Mouse (Mus musculus) spleen, postnatal 14 days (tissue): Measurements from ENCODE around the gene Vegfa.
A peak's percentile ranks its signal among the peaks of the same experiment; 100 is the strongest.

ENCODE experiments used
- DNase-seq, 2 experiments: peaks; one replicate each; pipeline ENCODE4 v3.0.0; 2021 to 2022; ENCODE audit warnings: low spot score in 2 of 2

Gene Vegfa

DNA sequence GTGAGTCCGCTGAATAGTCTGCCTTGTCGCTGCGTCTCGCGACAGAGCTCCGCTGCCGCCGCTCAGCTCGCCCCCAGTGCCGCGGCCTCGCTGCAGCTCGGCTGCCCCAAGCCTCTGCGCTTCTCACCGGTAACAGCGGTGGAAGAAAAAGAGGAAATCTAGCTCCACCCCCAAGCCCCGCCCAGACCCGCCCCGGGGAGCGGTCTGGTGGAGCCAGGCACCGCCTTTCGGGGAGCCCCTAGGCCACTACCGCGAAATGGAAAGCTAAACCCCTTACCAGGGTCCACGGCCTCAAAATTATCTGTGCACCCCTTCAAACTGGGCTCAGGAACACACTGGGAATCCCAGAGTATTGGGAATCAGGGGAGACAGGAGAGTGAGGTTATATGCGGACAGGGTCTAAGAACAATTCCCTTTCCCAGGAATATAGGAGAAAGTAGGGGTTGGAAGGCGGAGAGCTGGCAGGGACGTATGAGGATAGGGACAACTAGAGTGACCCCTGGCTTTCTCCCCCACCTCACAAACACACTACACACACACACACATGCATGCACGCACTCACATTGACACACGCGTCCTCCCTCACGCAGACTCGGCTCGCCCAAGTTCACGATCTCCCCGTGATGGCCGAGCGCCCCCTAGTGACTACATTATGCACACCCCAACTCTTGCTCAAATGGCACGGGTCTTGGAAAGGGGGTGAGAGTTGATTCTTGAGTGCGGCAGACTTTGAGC is at the start of gene Vegfa:
Gene Vegfa (minus strand): TSS at position 113 of the 735 bp plus-strand sequence.
- peak; percentile 72 to 87 for DNase-seq

DNA sequence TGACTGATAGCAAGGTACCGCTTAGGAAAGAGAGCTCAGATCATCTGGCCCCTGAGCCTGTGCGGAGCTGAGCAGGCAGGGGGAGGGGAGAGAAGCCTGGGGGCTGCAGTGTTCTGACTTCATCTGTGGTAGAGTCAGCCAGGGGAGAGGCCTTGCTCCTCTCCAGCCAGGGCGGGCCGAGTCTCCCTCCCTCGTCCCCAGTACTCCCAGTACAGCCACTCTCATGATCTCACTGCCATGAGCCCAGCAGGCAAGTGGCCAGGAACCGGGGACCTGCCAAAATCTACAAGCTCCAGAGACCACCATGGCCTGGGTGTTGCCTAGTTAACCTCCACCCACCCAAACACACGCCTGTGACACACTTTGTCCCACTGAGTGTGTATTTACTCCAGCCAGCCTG is 49.5 kb upstream of the Vegfa start:
- DNase-seq = no peak

DNA sequence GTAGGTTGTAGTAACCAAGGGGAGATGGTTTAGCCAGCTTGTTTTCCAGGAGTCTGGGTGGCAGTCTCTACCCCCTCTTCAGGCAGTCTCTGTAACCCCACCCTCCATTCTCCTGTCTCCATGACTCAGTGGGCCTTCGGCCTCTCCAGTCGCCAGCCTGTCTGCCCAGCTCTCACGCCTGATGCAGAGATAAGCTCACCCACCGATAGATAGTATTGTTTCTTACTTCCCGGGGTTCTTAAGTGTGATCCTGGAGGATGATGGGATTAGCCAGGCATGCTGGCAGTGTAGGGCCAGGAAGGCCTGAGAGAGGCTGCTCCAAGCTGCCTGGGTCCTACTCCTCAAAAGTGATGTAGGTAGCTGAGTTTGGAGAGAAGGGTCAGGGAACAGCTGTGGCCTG is 48.9 kb upstream of the Vegfa start:
- no peak for DNase-seq

DNA sequence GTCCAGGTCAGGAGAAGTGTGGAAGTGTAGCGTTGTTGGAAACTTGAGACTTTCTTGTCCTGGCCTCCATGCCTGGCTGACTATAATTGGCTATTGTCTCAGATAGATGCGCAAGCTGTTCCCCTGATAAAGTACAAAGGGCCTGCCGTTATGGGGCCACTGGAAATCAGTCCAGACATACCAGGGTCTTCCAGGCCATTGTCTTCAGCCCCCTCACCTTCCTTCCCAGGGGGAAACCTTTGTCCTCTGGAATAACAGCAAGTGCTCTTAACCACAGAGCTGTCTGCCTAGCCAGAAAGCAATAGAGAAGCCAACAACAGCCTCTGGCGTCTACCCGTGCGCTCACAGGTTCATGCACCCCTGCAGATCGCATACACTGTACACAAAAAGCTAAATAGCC is 48.2 kb upstream of the Vegfa start:
- no peak for DNase-seq

DNA sequence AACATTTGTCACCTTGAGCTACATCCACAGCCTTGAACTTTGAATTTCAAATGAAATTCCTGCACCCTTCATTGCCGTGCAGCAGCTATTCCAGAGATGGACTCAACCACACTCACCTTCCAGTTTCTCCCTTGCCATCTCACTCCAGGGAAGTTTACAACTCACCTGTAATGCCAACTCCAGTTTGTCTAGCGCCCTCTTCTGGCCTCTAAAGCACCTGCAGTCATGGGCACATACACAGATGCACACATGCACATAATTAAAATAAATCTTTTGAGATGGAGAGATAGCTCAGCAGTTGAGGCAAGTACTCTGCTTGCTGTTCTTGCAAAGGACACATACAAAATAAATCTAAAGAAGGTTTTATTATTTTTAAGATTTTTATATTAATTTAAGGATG is 46.9 kb upstream of the Vegfa start:
- no peak for DNase-seq

DNA sequence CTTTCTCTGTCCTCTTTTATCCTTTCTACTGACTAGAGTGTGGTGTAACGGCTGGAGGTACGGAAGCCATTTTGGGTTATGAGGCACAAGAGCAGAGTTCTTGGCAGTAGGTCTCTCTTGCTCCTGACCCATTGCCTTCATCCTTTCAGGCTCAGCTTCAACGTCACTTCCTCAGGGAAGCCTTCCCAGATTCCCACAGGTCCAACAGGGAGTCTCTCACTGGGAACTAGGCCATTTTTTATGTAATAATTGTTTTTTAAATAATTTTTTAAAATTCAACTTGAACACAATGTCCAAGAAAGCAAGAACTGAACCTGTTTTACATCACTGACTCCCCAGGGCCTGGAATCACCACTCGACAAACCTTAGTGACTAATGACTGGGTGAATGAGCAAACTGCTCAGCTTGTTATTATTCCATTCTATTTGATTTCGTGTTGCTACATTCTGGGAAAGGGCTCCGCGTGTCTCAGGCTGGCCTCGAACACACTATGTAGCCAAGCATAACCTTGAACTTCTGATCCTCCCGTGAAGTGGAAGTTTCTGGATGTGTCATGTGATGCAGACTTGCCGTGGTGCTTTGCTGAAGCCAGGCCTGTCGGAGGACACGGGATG is 45.9 kb upstream of the Vegfa start:
- DNase-seq = no peak

DNA sequence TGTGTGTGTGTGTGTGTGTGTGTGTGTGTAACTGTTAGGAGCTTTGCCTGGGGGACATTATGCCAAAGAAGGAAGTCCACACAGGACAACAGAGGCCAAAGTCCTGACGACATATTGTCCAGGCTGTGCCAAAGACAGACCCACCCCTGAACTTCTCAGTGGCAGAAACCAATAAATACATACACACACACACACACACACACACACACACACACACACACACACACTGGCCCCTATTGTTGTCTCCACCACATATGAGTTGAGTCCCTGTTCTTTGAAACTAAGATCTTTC is 44.0 kb upstream of the Vegfa start:
- no peak for DNase-seq

DNA sequence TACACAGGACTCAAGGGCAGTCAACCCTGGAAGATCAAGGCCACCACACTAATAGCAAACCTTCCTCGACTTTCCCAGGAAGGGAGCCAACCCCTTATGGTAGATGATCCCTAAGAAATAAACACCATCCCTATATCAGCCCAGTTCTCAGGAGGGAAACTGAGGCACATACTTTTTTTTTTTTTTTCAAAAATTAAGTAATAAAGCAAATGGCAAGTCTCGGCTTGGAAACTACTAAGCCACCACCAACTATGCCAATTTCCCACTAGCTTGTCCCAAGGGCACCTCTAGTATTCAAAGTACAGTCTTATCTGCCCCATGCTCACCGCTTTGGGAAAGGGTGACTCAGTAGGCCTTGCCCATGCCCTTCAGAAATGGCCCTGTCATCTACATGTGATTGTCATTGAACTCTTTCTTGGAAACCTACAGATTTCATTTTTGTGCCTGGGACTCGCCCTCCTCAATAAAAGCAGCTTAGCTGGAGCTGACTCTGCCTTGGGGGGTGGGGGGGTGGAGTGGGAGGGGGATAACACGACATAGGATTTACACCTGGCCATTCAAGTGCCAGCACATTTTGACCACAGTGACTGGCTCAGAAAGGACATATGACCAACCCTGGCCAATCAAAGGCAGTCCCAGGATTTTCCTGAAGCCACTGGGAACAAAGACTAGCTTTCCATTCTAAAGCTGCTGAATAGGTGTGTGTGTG is 43.5 kb upstream of the Vegfa start:
- DNase-seq = no peak

DNA sequence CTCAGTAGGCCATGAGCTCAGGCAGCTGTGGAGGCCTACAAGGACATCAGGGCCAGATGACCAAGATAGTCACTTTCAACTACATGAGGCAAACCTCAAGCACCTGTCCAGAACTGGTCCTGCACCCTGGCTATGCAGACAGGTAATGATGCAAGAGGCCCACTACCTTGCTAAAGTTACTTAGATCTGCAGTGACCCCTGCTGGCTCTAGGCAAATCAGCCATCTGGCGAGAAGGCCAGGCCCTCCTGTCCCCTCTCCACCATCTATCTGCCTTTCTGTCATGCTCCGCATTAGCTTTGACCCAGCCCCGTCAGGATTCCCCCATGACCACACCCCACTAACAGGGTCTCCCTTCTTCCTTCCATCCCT is 42.9 kb upstream of the Vegfa start:
- DNase-seq = peak; percentile 19 to 49

DNA sequence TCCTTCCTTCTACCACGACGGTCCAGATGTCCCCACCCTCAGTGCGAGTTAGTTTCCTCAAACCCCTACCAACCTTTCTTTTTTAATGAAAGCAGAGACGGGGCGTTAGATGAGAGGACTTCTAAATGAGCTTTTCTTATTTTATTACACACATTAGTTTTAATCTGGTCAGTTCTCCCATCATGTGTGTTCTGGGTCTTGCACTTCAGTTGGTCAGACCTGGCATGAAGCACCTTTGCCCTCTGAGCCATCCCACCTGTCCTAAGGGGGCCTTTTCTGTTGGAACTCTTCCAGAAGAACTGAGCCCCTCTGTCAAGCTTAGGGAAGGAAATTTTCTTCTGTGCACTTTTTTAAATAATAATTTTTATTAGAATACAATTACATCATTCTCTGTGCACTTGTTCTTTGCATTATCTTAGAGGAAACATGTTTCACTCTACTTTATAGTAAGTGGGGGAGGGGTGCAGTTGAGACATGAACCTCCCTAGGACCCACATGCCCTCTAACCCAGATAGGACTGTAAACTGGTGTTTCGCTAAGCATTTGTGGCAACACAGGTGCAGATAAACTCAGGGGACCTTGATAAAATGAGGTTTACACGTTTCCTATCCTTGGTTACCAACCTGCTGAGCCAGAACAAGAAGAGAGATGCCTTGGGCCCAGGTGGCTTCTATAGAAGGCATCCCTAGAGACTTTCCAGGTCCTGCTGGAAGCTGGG is 42.4 kb upstream of the Vegfa start:
- no peak for DNase-seq

DNA sequence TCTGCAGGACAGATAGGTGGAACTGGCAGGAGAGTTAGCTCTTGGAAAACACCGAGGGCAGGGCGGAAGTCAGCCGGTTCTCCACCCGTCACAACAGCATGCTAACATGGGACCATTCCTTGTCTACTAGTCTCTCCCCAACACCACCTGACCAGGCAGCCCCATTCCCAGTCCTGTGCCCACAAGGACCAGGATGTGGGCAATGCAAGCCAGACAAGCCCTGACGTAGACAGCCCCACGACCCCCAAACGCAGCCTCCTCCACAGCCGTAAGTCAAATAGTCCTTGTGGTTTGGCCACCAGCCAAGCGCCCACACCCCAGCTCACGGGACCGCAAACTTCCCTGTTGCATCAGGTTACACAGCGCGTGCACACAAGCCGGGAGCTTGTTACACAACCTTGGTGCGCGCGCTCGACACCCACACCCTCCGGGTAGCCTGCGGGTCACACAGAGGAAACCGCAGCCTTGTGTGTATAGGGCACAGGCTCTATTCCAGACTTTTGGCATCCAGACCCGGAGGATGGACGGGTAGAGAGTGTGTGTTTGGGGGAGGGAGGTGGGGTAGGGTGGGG is 41.6 kb upstream of the Vegfa start:
- peak; percentile 67 to 71 for DNase-seq

DNA sequence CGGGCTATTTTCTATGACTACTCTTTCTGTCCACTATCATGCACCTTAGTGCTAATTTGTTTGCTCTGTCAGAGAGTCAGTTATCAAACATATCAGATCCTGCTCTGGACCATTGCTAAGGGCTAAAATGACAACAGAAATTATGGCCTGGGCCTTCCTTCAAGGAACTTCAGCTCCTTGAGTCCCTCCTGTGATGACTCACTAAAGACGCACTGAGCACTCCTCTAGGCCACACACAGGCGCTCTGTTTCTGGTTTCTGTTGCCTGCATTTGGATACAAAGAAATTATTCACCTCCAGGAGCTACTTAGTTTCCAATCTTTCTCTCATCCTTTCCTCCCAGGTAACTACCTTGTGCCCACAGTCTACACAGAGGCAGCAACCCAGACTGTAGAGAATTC is 39.4 kb upstream of the Vegfa start:
- DNase-seq = no peak

DNA sequence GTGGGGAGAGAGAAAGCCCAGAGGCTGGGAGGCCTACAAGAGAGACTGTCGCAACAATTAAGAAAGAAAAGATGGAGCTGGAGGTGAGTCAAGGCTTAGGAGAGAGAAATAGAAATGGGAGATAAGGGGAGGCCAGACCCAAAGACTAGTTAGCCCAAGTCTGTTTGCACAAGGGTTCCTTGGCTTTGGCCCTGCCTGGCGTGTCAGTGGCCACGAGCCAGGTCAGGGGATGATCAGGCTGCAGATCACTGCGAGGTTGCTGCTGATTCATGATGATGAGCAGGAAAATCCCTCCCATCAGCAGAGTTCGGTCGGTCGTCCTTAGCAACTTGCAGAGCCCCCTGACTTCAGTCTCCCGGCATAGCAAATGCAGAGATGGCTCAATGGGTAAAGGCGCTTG is 37.9 kb upstream of the Vegfa start:
- DNase-seq = no peak

DNA sequence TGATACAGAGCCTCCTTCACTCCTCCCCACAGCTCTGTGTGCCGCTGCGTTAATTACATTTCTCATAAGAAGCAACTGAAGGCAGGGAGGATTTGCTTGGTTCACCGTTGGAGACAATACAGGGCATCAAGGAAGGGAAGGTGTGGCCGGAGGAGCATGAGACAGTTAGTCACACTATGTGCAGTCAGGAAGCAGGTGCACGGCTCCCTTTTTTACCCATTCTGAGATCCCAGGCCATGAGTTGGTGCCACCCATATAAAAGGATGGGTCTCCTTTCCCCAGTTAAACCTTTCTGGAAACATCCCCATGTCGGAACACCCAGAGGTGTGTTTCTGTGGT is 31.8 kb upstream of the Vegfa start:
- no peak for DNase-seq

DNA sequence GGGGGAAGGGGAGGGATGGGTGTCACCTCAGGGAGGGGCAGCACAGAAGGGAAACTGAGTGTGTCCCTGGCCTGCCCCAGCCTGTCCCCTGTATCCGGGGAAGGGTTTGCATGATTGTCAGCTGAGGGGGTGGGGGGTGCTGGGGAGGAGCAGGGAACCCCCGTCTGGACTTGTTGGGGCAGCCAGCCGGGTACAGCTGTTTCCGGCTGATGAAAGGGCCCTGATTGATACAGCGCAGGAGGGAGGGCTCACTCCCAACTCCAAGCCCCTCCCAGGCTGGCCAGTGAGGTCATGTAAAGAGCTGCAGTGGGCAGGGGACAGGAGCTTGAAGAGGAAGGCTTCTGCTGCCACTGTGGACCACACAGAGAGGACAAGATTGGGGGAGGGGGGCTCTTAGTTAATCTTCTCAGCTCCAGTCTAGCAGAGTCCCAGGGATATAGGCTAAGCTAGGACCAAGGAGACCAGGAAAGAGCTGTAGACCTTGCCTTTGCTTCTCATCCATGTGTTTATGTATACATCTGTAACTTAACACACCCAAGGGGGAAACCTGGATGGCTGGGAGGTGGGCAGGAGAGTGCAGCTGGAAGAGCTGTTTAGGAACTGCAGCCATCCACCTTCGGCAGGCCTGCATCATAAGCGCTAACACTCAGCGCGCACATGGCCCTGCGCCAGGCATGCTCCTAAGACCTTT is 31.3 kb upstream of the Vegfa start:
- DNase-seq = no peak

DNA sequence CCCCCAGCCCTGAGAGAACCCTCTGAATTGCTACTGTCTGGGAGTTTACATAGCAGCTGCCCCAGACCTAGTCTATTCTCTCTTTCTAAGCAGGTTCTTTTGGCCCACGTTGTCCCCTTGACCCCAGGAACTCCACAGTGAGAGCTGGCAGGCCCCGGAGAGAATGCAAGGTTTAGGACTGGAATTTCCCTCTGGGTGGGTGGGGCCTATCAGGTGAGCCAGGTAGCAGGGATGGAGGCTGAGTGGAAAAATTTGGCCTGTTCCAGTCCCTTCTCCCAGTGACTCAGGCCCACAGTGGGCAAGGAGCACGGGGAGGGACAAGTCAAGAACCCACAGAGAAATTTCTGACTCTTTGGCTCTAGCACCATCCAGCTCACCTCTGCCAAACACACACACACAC is 28.1 kb upstream of the Vegfa start:
- DNase-seq = no peak

DNA sequence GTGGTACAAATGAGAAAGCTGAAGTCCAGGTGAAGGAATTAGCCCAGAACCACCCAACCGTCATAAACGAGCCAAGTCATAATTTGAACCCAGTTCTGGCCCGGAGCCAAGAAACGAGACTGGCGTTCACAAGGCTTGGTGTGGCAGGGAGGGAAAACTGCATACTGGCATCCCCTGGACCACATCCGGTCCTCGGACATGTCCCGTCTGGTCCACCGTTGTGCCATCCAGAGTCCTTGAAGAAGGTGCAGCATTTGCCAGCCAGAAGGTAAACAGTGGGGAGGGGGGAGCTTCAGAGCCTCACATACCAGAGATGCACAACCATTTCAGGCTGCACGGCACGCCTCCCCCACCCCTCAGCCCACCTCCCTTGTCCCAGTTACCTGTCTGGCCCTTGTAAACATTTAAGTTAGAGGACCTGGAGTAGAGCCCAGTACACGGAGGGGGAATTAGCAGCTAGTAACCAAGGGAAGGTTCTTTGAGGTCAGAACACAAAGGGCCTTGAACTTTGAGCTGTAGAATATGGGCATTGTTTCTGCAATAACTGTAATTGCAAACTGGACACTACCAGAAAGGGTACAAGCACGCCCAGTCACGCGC is 27.2 kb upstream of the Vegfa start:
- DNase-seq = no peak

DNA sequence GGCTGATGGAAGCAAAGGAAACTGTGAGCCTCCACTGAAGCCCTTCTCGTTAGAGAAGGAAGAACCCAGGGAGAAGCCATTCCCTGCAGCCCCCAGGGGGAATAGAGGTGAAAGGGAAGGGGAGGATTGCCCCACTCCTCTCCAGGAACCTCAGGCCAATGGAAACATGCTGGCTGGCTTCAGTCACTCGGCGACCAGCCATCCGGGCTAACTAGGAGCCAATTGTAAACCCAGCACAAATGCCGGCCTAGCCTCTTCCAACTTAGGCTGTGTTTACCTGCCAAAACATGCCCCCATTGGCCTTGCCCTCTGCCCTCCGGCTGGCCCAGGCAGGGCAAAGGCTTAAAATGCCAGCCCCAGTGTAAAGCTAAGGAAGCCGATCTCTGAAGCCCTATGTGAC is 24.1 kb upstream of the Vegfa start:
- DNase-seq = no peak

DNA sequence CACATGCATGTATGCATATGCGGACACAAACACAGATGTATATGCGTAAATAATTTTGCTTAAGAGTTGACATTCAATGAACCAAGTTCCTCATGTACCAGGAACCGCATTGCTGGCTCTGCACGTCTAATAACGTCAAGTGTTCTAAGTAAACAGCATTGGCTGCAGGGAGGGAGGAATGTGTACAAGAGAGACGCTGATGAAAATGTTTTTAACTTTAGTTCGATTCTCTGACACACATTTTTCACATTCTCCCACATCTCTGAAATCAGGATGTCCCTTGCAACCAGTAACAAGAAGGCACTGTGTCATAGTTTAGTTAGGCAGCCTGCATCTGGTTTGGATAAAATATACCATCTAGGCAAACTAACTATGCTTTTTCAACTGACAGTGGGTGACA is 23.6 kb upstream of the Vegfa start:
- DNase-seq = no peak

DNA sequence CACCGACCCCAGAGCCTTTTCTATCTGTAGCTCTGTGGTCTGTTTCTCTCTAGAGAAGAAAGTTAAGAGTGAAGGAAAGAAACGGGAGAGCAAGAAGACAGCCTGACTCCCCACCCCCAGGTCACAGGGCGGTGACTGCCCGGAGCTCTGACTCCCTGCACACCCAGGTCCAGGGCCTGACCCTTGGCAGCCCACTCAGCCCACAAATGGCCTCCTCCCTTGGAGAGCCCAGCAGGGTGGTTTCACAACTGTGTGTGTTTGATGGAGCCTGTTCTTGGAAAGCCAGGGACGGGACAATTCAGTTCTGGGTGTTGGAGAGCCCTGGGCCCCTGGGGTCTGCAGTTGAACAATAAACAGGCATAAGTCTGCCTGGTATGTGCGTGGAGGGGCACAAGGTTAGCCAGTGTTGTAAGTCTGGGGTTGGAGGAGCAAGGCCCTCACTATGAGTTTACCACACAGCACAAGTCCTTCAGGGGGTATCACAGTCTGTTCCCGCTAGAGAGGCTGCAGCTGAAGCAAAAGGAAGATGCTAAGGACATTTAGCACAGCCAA is 21.2 kb upstream of the Vegfa start:
- no peak for DNase-seq

DNA sequence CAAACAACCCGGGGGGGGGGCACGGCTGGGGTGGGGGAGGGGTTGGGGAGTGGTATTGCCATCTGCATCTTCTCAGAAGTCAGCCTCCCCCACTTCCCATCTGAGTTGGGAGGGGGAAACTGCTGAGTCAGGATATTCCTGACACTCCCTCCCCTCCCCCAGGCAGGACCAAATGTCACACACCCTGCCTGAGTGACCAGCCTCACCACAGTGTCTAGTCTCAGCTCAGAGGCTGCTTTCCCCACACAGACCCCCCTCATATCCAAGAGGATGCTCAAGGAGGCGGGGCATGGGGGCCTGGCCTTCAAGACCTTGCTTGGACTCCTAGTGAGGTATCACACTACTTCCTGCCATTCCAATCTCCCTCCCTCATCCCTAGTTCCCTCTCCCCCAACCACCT is 20.0 kb upstream of the Vegfa start:
- no peak for DNase-seq
